Mouse (Mus musculus): Measurements from ENCODE around the gene Tubb3.
"Not testable (repeated sequence)": the region's sequence is repeated elsewhere in the genome, so short reads cannot be mapped to it uniquely, and the experiment has no call there.

Tubb3 gene

DNA sequence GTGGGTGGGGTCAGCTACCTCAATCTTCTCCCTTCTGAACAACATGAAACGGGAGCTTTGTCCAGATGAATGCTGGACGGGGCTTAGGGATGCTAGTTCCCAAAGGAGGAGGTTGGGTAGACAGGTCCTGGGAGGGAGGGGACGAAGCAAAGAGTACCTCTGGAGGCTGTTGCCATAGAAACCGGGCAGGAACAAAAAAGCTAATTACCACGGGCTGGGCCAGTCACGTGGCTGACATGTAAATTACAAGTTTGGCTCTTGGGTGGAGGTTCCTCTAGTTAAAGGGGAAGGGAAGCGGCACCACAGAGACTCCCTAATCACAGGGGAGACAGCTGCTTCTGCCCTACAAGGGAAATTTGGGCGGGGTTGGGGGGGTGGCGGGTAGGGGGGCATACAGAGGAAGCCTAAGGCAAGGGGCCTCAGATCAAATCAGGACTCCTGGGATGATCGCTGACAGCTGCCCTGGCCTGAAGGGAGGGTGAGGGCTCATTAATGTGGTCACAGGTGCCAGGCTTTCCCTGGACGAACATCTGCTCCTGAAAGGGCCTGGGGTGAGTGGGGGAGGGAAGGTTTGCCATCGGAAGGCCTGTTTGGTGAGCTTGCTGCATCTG lies 1.4 kb downstream of the Tubb3 start:
- peak; percentile 78 to 83 for DNase-seq (ENCODE audit: low spot score in 2 of 2)

DNA sequence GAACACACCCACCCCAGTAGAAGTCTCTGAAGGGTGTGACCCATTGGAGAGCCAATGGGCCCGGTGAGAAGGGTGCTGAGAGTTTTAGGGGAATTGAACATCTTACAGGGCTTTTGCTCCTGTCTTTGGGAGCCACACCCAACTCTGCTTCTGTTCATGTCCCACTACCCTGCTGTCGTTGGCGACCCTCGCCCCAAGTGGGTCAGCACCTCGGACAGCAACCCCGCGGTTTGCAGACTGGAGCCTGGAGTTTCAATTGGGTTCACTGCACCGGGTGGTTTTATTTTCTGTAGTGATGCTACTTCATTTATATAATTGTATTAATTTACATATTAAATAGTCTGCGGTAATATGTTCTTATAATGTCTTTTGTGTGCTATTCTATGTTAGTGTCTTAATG lies 3.0 kb downstream of the Tubb3 start:
- DNase-seq (ENCODE audit: low spot score in 2 of 2) = no peak

DNA sequence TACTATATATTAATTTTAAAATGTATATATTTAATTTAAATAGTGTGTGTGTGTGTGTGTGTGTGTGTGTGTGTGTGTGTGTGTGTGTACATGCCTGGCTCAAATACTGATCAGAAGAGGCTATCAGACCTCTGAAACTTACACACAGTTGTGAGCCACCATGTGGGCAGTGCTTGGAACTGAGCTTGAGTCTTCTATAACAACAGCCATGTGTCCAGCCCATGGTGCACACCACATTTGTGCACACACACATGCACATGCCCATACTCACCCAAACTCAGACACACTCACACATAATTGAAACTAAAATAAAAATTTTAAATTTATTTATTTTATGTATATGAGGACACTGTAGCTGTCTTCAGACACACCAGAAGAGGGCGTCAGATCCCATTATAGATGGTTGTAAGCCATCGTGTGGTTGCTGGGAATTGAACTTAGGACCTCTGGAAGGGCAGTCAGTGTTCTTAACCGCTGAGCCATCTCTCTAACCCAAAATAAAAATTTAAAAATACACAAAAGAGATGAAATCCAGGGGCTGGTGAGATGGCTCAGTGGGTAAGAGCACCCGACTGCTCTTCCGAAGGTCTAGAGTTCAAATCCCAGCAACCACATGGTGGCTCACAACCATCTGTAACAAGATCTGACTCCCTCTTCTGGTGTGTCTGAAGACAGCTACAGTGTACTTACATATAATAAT lies 3.9 kb downstream of the Tubb3 start:
- DNase-seq (ENCODE audit: low spot score in 2 of 2) = not testable (repeated sequence)

DNA sequence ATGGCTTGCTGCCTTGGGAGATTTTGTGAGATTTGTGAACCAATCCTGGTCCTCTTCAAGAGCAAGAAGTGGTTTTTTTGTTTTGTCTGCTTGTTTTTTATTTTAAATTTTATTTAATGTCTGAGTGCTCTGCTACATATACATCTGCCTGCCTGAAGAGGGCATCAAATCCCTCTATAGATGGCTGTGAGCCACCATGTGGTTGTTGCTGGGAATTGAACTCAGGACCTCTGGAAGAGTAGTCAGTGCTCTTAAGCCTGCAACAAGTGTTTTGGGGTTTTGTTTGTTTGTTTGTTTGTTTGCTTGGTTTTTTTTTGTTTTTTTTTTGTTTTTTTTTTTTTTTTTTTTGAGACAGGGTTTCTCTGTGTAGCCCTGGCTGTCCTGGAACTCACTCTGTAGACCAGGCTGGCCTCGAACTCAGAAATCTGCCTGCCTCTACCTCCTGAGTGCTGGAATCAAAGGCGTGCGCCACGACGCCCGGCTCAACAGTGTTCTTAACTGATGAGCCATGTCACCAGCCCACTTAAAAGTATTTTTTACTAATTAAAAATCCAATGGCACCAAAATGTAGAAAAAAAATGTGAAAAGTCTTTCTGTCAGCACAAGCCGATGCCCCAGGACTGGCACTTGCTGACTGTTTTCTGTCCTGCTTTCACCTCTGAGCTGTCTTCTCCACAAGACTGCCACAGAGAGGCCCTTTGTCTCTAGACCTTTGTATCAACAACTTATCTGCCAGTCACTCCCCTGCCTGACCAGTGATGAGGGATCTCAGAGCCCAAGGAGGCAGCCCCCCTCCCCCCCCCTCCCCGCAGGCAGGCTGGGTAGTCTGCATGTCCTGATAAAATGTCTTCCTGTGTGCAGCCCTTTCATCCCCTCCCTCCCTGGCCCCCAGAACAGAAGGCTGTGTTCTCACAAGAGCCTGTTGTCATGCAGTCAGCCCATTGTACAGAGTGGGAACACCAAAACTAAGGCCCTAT lies 5.0 kb downstream of the Tubb3 start:
- DNase-seq (ENCODE audit: low spot score in 2 of 2) = no peak

DNA sequence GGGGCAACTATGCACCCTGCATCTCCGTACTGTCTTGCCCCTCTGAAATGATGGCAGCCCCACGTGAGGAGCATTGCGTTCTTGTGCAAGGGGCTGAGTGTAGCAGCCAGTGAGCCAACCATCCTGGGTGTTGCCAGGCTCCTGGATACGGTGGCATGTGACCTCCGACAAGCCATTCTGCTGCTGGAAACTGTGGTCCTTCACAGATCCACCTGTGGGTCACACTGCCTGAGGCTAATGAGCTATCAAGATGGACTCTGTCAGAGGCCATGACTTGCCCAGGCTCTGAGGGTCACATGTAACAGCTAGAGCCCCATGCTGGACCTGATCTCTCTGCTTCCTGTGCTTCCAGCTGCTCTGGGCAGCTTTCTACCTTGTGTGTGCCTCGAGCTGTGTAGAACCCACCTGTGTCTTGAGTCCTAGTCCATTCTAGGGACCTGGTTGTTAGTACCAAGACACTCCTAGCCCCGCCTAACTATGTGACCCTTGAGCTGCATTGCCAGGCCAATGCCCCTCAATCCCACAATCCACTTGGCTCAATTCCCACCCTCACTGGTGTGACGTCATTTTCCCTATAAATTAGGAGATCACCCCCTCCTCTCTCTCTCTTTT lies 5.8 kb downstream of the Tubb3 start:
- DNase-seq (ENCODE audit: low spot score in 2 of 2) = no peak

DNA sequence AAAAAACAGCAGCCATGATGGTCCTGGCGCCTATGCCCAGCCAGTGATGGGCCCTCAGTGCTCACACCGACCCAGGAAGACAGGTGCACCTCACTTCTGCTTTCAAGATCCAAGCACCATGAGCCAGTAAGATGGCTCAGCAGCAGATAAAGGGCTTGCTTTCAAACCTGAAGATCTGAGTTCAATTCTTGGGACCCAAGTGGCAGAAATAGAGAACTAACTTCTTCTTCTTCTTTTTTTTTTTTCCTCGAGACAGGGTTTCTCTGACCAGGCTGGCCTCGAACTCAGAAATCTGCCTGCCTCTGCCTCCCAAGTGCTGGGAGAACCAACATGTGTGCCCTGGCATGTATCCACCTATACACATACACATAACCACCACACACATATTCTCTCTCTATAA lies 8.5 kb downstream of the Tubb3 start:
- DNase-seq (ENCODE audit: low spot score in 2 of 2) = no peak

DNA sequence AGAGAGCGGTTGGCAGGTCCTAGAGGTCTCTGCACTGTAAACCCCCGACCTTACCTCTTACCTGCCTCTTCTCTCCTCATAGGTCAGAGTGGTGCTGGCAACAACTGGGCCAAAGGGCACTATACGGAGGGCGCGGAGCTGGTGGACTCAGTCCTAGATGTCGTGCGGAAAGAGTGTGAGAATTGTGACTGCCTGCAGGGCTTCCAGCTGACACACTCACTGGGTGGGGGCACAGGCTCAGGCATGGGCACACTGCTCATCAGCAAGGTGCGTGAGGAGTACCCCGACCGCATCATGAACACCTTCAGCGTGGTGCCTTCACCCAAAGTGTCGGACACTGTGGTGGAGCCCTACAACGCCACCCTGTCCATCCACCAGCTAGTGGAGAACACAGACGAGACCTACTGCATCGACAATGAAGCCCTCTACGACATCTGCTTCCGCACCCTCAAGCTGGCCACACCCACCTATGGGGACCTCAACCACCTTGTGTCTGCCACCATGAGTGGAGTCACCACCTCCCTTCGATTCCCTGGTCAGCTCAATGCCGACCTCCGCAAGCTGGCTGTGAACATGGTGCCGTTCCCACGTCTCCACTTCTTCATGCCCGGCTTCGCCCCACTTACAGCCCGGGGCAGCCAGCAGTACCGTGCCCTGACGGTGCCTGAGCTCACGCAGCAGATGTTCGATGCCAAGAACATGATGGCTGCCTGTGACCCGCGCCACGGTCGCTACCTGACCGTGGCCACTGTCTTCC lies 9.5 kb downstream of the Tubb3 start:
- no peak for DNase-seq (ENCODE audit: low spot score in 2 of 2)

DNA sequence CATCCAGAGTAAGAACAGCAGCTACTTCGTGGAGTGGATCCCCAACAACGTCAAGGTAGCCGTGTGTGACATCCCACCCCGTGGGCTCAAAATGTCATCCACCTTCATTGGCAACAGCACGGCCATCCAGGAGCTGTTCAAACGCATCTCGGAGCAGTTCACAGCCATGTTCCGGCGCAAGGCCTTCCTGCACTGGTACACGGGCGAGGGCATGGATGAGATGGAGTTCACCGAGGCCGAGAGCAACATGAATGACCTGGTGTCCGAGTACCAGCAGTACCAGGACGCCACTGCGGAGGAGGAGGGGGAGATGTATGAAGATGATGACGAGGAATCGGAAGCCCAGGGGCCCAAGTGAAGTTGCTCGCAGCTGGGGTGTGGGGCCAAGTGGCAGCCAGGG lies 10.1 kb downstream of the Tubb3 start:
- DNase-seq (ENCODE audit: low spot score in 2 of 2) = no peak

DNA sequence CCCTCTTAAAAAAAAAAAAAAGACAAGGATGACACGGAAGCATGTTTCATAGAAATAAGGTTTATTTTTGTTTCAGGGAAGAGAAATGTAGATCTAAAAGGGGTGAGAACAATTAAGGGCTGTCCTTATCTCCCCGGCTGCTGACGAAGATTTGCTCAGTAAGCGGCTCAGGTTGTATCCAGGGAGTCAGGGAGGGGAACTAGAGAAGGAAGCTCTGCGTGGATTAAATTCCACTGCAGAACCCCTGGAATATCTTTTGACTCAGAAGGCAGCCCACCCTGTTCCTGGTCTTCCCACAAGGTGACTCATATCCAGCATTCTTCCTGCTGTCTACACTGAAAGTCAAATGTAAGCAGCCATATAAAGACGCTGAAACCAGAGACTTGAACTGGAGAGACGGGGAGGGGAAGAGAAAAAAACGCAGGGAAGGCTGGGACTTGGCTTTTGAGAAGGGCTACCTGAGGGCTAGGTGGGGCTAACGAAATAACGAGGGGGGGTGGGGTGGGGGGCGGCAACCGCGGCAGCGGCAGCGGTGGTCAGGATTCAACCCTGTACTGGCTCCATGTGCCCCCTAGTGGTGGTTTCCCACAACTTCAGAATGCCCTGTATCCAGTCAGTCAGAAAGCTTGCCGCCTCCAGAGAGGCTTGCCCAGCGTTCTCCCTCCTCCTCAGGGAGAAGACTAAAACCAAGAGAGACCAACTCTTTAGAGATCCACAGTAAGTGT lies 11.0 kb downstream of the Tubb3 start:
- peak; percentile 88 to 89 for DNase-seq (ENCODE audit: low spot score in 2 of 2)

DNA sequence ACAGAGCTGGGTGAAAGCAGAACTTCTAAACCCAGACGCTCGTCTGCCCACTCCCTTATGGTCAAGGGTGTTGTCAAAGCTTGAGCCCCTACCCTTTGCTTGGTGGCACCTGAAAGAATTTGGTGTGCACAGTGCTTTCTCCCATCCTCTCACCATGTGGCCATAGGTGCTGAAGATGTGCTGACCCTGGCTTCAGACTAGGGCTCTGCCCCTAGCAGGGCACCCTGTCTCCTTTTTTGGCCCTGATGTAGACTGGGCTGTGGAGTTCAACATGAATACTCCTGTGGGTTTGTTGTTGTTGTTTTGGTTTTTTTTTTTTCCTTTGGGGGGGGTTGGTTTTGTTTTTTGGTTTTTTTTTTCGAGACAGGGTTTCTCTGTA lies 11.5 kb downstream of the Tubb3 start:
- no peak for DNase-seq (ENCODE audit: low spot score in 2 of 2)

DNA sequence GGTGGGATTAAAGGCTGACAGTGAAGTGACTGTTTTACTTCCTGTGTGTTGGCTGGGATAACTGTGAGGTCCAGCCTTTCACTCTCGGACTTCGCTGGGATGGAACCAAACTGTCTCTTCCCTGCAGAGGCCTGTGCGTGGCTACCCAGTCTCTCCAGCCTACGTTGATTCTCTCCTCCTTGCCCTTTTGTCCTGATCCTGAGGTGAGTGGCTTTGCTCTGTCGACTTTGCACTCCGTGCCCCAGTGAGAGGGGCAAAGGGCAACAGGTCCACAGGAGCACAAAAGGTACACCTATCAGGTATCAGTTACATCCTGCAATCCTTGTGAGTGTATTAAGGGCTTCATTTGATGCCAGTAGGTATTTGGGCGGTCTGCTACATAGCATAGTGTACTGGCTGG lies 12.2 kb downstream of the Tubb3 start, which contains the start of gene Def8:
Def8 (plus strand) TSS at position 87 of the 400 bp plus-strand sequence.
- DNase-seq (ENCODE audit: low spot score in 2 of 2) = no peak

DNA sequence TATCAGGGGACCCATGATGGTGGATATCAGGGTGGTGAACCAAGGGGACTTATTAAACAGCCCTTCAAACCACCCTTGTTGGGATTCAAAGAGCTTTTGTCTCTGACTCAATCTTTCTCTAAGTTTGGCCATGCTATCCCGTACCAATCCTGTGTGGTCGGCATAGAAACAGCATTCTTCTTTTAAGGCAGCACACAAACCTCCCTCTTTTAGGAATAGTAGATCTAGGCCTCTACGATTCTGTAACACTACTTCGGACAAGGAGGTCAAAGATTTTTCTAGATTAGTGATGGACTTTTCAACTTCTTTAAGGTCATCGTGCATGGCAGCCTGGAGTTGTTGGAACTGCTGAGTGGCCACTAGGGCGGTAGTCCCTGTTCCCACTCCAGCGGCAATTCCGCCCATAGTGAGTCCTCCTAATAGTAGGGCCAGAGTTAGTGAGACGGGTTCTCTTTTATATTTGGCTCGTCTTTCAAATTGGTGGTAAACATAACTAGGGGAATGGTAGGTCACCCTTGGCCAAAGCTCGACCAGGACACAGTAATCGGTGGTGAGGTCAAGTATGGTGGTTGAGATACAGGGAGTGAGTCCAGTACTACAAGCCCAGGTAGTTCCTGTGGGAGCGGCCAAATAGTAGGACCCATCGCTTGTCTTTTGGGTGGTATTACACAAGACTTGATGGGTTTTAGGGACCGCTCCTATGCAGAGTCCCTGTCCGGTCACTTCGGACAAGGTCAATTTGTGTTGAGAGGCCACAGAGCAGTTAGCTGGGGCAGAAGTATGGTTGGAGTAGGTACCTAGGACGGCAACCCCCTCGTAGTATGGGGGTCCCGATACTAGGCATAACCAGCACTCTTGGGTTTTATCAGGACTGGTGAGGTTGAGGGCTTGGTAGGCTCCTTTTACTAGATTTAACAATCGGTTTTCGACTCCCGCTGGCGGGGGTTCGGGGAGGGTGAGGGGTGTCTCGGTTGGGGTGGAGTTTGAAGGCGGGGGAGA lies 15.6 kb downstream of the Tubb3 start:
- no peak for DNase-seq (ENCODE audit: low spot score in 2 of 2)

DNA sequence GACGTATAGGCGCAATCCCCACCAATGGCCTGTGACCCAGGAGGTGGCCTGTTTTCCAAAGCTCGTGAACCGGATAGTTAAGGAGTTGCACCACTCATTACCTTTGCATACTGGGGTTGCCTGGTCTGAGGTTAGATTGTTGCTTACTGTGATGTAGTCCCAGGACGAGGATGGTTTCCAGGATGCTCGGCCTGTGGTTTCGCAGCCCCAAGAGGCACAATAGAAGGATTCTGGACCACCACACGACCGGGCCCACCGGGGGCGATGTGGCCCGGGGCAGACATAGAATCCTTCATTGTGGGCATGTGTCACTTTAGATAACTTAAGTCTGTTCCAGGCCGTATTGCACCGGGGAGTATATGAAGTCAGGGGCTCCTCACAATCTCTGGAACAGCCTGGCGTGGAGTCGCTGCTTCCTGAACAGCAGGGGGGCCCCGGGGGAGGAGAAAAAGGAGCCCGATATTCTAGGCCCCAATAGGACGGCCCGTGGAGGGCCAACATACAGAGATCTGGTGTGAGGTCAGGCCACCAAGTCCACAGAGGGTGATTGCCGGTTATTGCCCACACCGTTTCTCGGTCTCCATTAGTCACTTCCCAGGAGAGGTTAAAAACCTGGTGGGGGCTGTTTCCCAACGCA lies 16.5 kb downstream of the Tubb3 start:
- DNase-seq (ENCODE audit: low spot score in 2 of 2) = no peak

DNA sequence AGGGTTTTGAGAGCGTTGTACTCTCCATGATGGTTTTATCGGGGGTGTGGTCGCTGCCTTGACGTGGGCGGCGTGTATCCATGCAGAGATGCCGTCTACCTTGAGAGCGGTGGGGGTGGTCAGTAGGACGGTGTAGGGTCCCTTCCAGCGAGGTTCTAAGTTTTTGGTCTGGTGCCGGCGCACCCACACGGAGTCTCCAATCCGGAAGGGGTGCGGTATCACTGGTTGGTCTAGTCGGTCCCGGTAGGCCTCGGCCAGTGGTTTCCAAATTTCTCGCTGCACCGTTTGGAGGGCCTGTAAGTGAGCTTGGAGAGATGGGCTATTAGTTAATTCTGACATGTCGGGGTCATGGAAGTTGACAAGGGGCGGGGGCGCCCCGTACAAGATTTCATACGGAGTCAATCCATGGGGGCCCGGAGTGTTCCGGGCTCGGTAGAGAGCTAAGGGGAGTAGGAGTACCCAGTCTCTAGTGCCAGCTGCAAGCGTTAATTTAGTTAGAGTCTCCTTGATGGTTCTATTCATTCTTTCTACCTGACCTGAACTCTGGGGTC lies 17.2 kb downstream of the Tubb3 start:
- no peak for DNase-seq (ENCODE audit: low spot score in 2 of 2)

DNA sequence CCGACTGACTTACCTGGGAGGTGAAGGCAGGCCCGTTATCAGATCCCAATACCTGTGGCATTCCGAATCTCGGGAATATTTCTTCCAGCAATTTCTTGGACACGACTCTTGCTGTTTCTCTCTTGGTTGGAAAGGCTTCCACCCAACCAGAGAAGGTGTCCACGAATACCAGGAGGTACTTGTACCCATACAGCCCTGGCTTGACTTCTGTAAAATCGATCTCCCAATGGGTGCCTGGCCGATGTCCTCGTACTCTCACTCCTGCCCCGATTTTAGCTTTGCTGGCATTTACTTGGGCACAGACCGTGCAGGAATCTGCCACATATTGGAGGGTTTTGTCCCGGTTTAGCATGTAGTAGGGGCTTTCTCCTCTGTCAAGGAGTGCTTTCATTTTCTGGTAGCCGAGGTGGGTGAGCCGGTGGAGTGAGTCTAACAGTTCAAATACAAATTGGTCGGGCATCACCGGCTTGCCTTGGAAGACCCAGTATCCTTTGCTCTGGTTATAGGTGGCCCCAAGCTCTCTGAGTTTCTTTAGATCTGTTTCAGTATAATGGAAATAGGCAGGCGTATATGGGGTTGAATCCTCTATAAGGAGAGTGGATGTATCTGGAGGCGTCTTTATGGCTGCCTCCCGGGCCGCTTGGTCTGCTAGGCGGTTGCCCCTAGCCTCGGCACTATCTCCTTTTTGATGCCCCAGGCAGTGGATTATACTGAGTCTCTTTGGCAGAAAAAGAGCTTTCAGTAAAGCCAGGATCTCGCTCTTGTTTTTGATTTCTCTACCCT lies 17.9 kb downstream of the Tubb3 start:
- no peak for DNase-seq (ENCODE audit: low spot score in 2 of 2)

DNA sequence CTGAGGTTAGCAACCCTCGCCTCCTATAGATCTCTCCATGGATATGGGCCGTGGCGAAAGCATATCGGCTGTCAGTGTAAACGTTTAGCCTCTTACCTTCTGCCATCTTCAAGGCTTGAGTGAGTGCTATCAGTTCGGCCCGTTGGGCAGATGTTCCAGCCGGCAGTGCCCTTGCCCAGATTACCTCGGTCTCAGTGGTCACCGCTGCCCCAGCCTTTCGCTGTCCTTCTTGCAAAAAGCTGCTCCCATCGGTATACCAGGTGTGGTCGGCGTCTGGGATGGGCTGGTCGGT lies 18.4 kb downstream of the Tubb3 start:
- DNase-seq (ENCODE audit: low spot score in 2 of 2) = not testable (repeated sequence)

DNA sequence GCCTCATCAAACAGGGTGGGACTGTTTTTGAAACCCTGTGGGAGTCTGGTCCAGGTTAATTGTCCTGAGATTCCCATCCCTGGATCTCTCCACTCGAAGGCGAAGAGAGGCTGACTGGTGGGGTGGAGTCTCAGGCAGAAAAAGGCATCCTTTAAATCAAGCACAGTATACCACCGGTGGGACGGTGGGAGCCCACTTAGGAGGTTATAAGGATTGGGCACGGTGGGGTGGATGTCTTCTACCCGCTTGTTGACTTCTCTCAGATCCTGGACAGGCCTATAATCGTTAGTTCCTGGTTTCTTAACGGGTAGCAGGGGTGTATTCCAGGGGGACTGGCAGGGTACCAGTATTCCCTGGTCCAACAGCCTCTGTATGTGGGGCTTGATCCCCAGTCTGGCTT lies 19.7 kb downstream of the Tubb3 start:
- DNase-seq (ENCODE audit: low spot score in 2 of 2) = not testable (repeated sequence)

All from right cerebral cortex, adult 2 months (tissue).